Mouse (Mus musculus) left cerebral cortex, postnatal 14 days (tissue): ENCODE data around the gene Arfip2. TPM values are rescaled to one million over a fixed set of nuclear protein-coding genes. Genes with fewer than 3 reads are reported as not detected.

Source experiments
- DNase-seq, 2 experiments: peaks; one replicate each; pipeline ENCODE4 v3.0.0; 2021 to 2022; ENCODE audit warnings: low spot score in 2 of 2, mixed read lengths in 1 of 2
- intact Hi-C: fragments of 180-260 bp; cut with DNase I; formaldehyde crosslinking; loops from one replicate; pipeline ENCODE4 v1.15.1; 2025
- total RNA-seq, 2 experiments: library from RNA; stranded (reverse); gene quantifications; 2 replicates each; pipeline ENCODE4 v1.2.3; 2021

Arfip2 gene
- total RNA-seq, 2 experiments from 2014 or later = 96.6 to 104 TPM

DNA sequence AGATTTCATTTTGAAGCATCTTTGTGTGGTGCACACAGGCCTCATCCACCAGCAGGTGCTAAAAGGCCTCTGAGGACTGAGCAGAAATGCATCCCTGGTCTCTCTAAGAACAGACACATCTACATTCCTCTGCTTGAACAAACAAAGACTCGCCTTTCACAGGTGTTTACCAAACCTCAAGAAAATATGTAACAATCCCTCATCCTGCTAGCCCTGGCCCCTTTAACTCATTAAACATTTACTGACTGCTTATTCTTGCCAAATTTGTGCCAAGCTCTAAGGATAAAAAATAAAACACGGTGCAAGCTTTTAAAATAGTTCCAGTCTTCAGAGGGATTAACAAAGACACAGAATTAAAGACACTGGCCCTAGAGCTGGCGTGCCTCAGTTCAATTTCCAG is 20.5 kb downstream of the Arfip2 start:
- intact Hi-C loops = no loop called here
- DNase-seq = no peak

DNA sequence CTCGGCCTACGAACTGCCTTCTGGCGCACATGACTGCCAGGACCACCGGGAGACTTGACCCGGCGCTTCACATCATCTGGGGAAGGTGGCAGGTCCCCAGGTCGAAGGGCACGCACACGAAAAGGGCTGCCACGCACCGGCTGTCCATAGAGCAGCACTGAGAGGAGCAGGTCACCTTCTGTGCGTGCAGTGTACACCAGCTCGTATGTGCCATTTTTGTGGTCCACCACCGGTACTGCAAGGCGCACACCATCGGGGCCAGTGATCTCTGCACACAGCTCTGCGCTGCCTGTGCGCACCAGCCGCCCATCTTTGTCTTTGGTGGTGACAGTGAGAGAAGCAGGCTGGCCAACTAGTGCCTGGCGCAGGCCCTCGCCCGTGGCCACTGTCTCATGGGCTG is 22.4 kb downstream of the Arfip2 start:
- intact Hi-C loops = no loop called here
- DNase-seq = no peak

DNA sequence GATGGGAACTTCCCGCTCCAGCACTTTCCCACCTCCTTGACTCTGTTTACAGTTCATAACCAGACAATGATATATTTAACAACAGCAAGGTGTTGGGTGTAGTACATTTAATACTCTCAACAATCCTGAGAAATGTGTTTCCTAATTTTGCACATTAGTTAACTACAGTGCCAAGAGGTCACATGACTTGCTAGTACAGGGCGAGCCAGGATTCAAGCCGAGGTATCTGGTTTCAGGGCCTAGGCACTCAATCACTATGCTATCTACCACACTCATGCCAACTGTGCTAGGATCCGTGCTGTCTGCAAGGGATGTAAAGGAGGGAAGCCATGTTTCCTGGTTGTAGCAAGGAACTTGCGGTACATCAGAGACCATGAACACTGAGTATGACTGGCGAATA is 23.7 kb downstream of the Arfip2 start:
- no peak for DNase-seq
- intact Hi-C loops = no loop called here

DNA sequence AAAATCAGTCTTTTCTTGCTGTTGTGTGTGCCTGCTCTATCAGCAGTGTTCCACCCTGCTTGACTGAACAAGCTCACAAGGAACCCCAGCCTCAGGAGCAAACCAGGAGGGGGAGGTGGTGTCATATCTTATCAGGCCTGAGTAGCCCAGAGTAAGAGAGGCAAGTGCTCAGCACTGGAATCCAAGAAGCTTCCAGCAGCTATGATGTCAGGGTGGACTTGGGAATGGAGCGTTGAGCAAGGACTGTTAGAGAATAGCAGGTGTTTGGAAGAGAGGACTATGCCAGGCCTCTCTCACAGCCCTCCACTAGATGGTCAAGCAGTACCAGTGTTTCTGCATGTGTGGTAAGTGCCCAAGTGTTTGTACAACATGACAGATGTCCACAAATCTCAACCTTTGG is 24.5 kb downstream of the Arfip2 start:
- intact Hi-C loops = no loop called here
- no peak for DNase-seq

DNA sequence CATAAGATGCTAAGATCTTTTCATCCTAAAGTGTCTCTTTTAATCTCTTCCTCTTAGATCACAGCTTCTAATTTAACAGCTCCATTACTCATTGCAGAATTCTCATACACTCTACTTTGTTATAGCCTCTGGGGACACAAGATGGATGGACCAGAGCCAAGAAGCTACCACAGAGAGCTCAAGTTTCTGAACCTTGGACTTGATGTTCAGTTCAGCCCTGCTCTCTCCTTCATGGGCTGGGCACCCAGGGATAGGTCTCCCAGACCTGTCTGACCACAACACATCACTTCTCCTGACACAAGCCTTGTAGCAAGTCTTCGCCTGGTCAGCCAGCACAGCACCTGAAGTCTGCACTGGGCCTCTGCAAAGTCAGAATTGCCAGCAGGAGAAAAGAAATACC is 25.8 kb downstream of the Arfip2 start:
- DNase-seq = no peak
- intact Hi-C loops = loop anchor here (1.0 kb wide), 1 partner anchor 17 kb away; no protein-coding TSS in a partner anchor

DNA sequence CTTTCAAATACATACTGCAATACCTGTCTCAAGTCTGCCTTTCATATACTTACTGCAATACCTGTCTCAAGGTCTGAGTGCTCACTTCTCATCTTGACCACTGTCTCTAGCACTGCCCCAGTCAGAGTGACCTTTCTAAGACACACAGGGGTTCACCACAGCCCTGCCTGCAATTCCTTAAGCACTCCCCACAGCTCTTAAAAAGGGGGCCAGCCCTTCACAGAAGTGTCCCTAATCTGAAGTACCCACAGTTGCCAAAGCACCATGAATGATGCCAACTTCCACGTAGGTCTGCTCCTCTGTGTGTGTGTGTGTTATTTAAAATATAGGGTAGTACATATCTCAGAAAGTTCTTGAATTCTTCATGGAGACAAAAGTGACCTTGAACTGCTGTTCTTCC is 28.4 kb downstream of the Arfip2 start:
- no peak for DNase-seq
- intact Hi-C loops = no loop called here

DNA sequence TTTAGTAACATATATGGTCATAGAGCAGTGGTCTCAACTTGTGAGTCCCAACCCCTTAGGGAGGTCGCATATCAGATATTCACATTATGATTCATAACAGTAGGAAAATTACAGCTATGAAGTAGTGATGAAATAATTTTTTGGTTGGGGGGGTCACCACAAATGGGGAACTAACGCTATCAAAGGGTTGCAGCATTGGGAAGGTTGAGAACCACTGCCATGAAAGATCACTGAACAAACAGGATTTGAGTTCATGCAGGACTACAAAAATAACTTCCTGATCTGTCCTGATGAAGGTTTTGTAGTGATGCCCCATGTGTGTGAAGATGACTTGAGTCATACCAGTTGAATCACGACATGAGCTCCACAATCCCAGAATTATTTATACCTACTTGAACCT is 31.7 kb downstream of the Arfip2 start:
- no peak for DNase-seq
- intact Hi-C loops = no loop called here

DNA sequence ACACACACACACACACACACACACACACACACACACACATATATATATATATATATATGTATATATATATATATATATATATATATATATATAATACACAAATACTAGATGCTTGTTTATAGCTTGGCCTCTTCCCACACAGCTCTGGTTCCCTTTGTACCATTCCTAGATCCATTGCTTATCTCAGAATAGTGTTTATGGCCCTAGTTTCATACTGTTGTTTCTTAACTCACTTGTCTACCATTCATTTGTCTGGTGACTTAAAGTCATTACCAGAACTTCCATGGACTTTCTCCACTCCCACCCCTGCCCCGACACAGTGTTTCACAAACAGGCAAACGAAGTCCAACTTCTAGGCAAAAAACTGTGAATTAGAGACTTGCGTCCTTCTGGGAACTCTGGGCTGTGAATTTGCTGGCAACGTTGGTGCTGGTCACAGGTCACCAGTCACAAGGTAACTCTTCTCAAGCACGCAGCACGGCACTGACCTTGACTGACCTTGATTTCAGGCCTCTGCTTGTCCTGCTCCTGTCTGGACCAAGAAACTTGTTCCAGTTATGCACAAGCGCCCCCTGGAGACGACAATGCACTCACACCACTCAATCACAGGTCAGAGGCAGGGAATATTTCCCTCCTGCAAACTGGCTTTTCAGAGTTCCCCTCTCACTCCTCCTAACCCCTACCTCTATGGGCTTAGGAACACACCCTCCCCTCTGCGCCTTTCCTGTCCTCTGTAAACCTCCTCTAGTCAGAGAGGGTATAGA is 37.2 kb downstream of the Arfip2 start:
- DNase-seq = peak; percentile 48 to 72
- intact Hi-C loops = loop anchor here (5.0 kb wide), 1 partner anchor 51 kb away; the partner anchor contains the start of gene Smpd1

DNA sequence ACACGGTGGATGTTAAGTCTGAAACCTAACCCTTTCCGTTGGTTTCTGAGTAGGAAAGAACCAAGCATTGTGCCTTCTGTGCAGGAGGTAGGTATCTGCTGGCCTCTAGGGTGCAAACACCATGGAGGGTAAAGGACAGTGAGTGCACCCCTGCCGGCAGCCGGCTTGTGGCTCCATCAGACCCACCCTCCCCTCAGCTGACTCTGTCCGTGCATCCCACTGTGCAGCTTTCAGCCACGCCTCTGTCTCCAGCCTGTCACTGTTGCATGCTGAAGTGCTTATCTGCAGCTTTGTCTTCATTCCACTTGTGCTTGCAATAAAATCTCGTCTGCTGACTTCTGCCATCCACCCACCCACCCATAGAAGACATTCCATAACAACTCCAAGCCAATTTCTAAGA is 50.1 kb downstream of the Arfip2 start:
- intact Hi-C loops = no loop called here
- DNase-seq = no peak

DNA sequence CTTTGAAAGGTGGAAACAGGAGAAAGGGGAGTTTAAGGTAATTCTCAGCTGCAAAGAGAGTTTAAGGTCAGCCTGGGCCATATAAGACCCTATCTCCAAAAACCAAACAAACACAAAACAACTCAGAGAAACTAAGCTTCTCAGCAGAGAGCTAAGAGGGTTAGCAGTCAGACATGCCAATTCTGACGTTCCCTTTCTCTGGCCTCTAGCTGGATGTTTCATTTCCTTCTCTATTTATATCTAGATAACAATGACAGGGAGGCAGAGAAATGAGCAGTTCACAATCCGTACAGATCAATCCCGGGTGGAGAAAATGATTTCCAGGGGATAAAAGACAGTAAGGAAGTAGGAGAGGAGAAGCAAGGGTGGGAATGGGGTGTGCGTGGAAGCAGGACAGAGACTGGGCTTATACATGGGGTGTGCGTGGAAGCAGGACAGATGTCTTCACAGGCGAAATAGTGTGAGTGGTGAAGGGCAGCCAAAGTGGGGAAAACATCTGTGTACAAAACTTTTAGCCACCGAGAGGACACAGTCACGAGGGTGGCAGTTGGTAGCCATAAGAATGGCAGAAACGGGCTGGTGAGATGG is 51.8 kb downstream of the Arfip2 start:
- intact Hi-C loops = no loop called here

More for the DNA sequence above, 51.8 kb downstream of the Arfip2 start:
- DNase-seq = no peak

Other genes with a start within 250 kb of the Arfip2 start
- 10 to 100 TPM; 70.2 to 74.2 TPM for gene Fam160a2, start 240.4 kb downstream of the Arfip2 start, total RNA-seq
- under 1 TPM; 0.37 to 0.51 TPM for gene Cnga4, start 235.8 kb downstream of the Arfip2 start, total RNA-seq
- gene Cckbr, start 214.7 kb downstream of the Arfip2 start, total RNA-seq = 10 to 100 TPM; 56.6 to 62.4 TPM
- gene Cavin3, start 158.1 kb downstream of the Arfip2 start, total RNA-seq = 10 to 100 TPM; 19.0 to 21.1 TPM
- 100 to 1,000 TPM; 111 to 112 TPM for gene Smpd1, start 86.1 kb downstream of the Arfip2 start, total RNA-seq
- gene Apbb1, start 58.8 kb downstream of the Arfip2 start, total RNA-seq = 100 to 1,000 TPM; 450 to 459 TPM
- under 1 TPM; 0.23 to 0.24 TPM for gene Hpx, start 40.3 kb downstream of the Arfip2 start, total RNA-seq
- 100 to 1,000 TPM; 146 to 148 TPM for gene Trim3, start 6.8 kb downstream of the Arfip2 start, total RNA-seq
- 10 to 100 TPM; 79.1 to 82.2 TPM for gene Timm10b, start 360 bp downstream of the Arfip2 start, total RNA-seq
- 10 to 100 TPM; 10.6 to 13.6 TPM for gene Gm45799, start 136 bp upstream of the Arfip2 start, total RNA-seq
- gene Dnhd1, start 10.4 kb upstream of the Arfip2 start, total RNA-seq = 1 to 10 TPM; 4.9 to 5.0 TPM
- 10 to 100 TPM; 94.1 to 97.2 TPM for gene Ilk, start 96.2 kb upstream of the Arfip2 start, total RNA-seq
- 10 to 100 TPM; 10.1 to 15.2 TPM for gene Rrp8, start 97.0 kb upstream of the Arfip2 start, total RNA-seq
- gene Taf10, start 103.9 kb upstream of the Arfip2 start, total RNA-seq = 100 to 1,000 TPM; 129 to 151 TPM
- 10 to 100 TPM; 43.8 to 46.5 TPM for gene Tpp1, start 111.8 kb upstream of the Arfip2 start, total RNA-seq
- 10 to 100 TPM; 16.4 to 18.7 TPM for gene Dchs1, start 147.2 kb upstream of the Arfip2 start, total RNA-seq
- 100 to 1,000 TPM; 115 to 117 TPM for gene Mrpl17, start 170.7 kb upstream of the Arfip2 start, total RNA-seq